Mouse (Mus musculus) liver, embryonic 14.5 days (tissue): ENCODE measurements around the gene Akap13. TPM values are rescaled to one million over a fixed set of nuclear protein-coding genes. Genes with fewer than 3 reads are reported as not detected.

Source experiments
- ATAC-seq: fragments of 200-750 bp; cut with Nextera tagmentation; 2 replicates; pipeline ENCODE4 v1.8.0; 2017; ENCODE audit warnings: moderate number of reproducible peaks, mild to moderate bottlenecking, moderate library complexity; ENCODE audit not compliant: insufficient read depth
- DNase-seq, 3 experiments: peaks; one replicate each; pipeline ENCODE4 v3.0.0-alpha.2; 2012 to 2013; ENCODE audit warnings: low read depth in 3 of 3, low spot score in 3 of 3
- H3K27ac ChIP-seq: fragments of 300-500 bp; sonication (generic); 2 replicates; pipeline ENCODE4 v1.5.1; 2014; ENCODE audit warnings: moderate library complexity, mild to moderate bottlenecking, control low read depth, inconsistent platforms
- H3K27me3 ChIP-seq: fragments of 300-500 bp; sonication (generic); 2 replicates; pipeline ENCODE4 v1.6.1; 2014; ENCODE audit warnings: mild to moderate bottlenecking, low read length, moderate library complexity; ENCODE audit not compliant: control insufficient read depth, insufficient read depth
- H3K36me3 ChIP-seq: fragments of 300-500 bp; sonication (generic); replicated peaks from 2 replicates; pipeline ENCODE4 v1.6.1; 2014; ENCODE audit warnings: low read depth; ENCODE audit not compliant: control insufficient read depth, insufficient read depth
- H3K4me1 ChIP-seq, 2 experiments: fragments of 200-500 bp in 1 of 2; fragments of 300-500 bp in 1 of 2; sonication (generic) in 1 of 2; replicated peaks; 2 replicates each; pipeline ENCODE4 v1.6.1; 2012 to 2014; ENCODE audit warnings: antibody characterized with exemption in 1 of 2, inconsistent platforms in 1 of 2, low read length in 1 of 2; ENCODE audit not compliant: control insufficient read depth in 2 of 2, insufficient read depth in 2 of 2
- H3K4me2 ChIP-seq: fragments of 300-500 bp; sonication (generic); 2 replicates; pipeline ENCODE4 v1.6.1; 2014; ENCODE audit warnings: low read depth, mild to moderate bottlenecking, control low read depth, moderate library complexity
- H3K4me3 ChIP-seq, 2 experiments: fragments of 200-500 bp in 1 of 2; fragments of 300-500 bp in 1 of 2; sonication (generic) in 1 of 2; 2 replicates each; pipeline ENCODE4 v1.5.1; 2012 to 2014; ENCODE audit warnings: low read depth in 2 of 2, low read length in 2 of 2, mild to moderate bottlenecking in 2 of 2, control low read depth in 1 of 2, inconsistent platforms in 1 of 2, moderate library complexity in 1 of 2; ENCODE audit not compliant: insufficient read depth in 1 of 2
- H3K9ac ChIP-seq: fragments of 300-500 bp; sonication (generic); replicated peaks from 2 replicates; pipeline ENCODE4 v1.6.1; 2014; ENCODE audit warnings: mild to moderate bottlenecking, control low read depth, moderate library complexity
- H3K9me3 ChIP-seq: fragments of 300-500 bp; sonication (generic); 2 replicates; pipeline ENCODE4 v1.6.1; 2016; ENCODE audit warnings: low read length, mixed read lengths; ENCODE audit not compliant: control insufficient read depth
- CTCF ChIP-seq: IDR thresholded peaks from 2 replicates; pipeline ENCODE4 v1.5.1; 2016; ENCODE audit warnings: antibody characterized with exemption, low read depth, control low read depth
- EP300 ChIP-seq: IDR thresholded peaks from 2 replicates; pipeline ENCODE4 v1.6.1; 2016; ENCODE audit warnings: antibody characterized with exemption, low read depth
- WGBS: fragments of 180-500 bp; shearing (Covaris S2); extraction: QIAGEN DNeasy Blood & Tissue Kit; methylation state at CpG from one replicate; pipeline ENCODE4 v1.1.7; 2014; ENCODE audit not compliant: insufficient replicate concordance; 5-methylcytosine and 5-hydroxymethylcytosine counted together
- polyA plus RNA-seq, 2 experiments: library from polyadenylated mRNA; depleted of rRNA in 1 of 2; stranded (reverse) in 1 of 2; unstranded in 1 of 2; fragments of >200 nt; fragmentation: Nextera tagmentation in 1 of 2; extraction: Ambion mirVana in 1 of 2; gene quantifications; 2 replicates each; pipeline versions ENCODE4 v1.2.1 to v1.2.3; 2012 to 2014

Gene Akap13
- polyA plus RNA-seq, 2 experiments: 9.0 to 28.1 TPM

GRCm38 (mm10) chr7:75700771-75701345, 245.5 kb downstream of the Akap13 start:
- Histone ChIP-seq H3K27me3 (no peaks in the 10 kb centered on the region), H3K36me3 (peaks cover 59% of the 10 kb centered on the region), H3K9ac (no peak overlapping the region), H3K4me1 (peaks cover 0 to 5% of the 10 kb centered on the region in 2 experiments; a peak in 2 of 4 replicates), H3K9me3 (no peaks in the 10 kb centered on the region), H3K4me3 (no peak overlapping the region), H3K4me2 (peak overlapping the region; percentile 11; the same call in 1 of the 2 replicates), H3K27ac (no peak overlapping the region)
- WGBS: 62% methylated on average over 10 of the region's 10 CpGs
- no peak for ATAC-seq
- no peak for DNase-seq
- TF ChIP-seq CTCF (no peak), EP300 (no peak)

DNA sequence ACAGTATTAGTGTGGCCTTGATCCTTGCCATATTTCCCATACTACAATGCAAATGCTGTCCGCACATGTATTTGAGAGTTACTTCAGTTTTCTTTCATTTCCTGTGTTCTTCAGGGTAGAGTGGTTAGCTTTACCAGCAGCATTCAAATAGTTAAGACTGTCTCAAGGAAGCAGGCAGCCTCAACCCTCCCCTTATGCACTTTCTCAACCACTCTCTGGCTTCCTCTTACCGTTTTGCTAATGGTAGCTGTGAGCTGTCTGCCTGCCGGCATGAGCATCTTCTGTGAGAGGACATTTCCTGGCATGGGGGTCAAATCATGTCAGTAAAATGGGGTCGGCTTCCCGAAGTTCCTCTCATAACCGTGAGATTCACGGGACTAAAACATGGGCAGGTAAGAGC, 246.4 kb downstream of the Akap13 start:
- no peak for DNase-seq
- no peak overlapping the region for H3K9ac ChIP-seq
- 40% methylated on average over 7 of the region's 7 CpGs for WGBS

GRCm38 (mm10) chr7:75702368-75702767, 247.0 kb downstream of the Akap13 start:
- TF ChIP-seq CTCF: no peak
- no peak for TF ChIP-seq EP300

More for the DNA sequence above, 246.4 kb downstream of the Akap13 start:
- no peaks in the 10 kb centered on the region for H3K9me3 ChIP-seq
- peaks cover 0 to 5% of the 10 kb centered on the region in 2 experiments; a peak in 2 of 4 replicates for H3K4me1 ChIP-seq
- H3K27ac ChIP-seq: no peak overlapping the region
- TF ChIP-seq CTCF (no peak), EP300 (no peak)
- peaks cover 59% of the 10 kb centered on the region for H3K36me3 ChIP-seq
- H3K27me3 ChIP-seq: no peaks in the 10 kb centered on the region
- peak overlapping the region in 1 of 2 experiments; percentile 28; a peak in 2 of 4 replicates for H3K4me3 ChIP-seq
- no peak overlapping the region for H3K4me2 ChIP-seq
- no peak for ATAC-seq

GRCm38 (mm10) chr7:75702966-75703645, 247.8 kb downstream of the Akap13 start:
- Histone ChIP-seq H3K4me3 (no peak overlapping the region), H3K4me2 (no peak overlapping the region)

More at GRCm38 (mm10) chr7:75702368-75702767, 247.0 kb downstream of the Akap13 start:
- DNase-seq (no peak), ATAC-seq (no peak)
- H3K27me3 ChIP-seq: no peaks in the 10 kb centered on the region
- peaks cover 0 to 6% of the 10 kb centered on the region in 2 experiments; a peak in 2 of 4 replicates for H3K4me1 ChIP-seq
- no peak overlapping the region for H3K27ac ChIP-seq
- peaks cover 58% of the 10 kb centered on the region for H3K36me3 ChIP-seq
- WGBS: 64% methylated on average over 3 of the region's 3 CpGs
- H3K9me3 ChIP-seq: no peaks in the 10 kb centered on the region
- H3K4me2 ChIP-seq: no peak overlapping the region
- H3K9ac ChIP-seq: no peak overlapping the region
- H3K4me3 ChIP-seq: peak overlapping the region in 1 of 2 experiments; percentile 7; a peak in 1 of 4 replicates

DNA sequence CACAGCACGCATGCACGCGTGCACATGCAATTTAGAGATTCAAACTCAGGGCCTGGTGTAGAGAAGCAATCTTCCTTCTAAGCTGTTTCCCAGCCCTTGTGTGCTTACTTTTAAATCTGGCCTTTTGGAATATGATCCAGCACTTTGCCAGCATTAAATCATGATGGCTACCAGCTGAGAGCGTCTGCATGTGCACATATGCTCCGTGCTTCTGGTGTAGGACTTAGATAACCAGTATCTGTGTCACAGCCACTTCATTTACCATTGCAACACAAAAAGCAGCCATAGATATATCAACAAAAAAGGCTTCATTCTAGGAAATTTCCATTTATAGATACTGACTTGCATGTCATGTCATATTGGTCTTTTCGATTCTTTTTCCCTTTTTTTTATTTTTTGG, 249.5 kb downstream of the Akap13 start:
- H3K9me3 ChIP-seq: no peaks in the 10 kb centered on the region
- TF ChIP-seq CTCF (no peak), EP300 (no peak)
- no peak overlapping the region for H3K9ac ChIP-seq
- no peak for DNase-seq
- no peak overlapping the region for H3K4me3 ChIP-seq
- H3K27ac ChIP-seq: no peak overlapping the region
- H3K4me1 ChIP-seq: peaks cover 0 to 7% of the 10 kb centered on the region in 2 experiments; a peak in 2 of 4 replicates
- H3K27me3 ChIP-seq: no peaks in the 10 kb centered on the region
- no peak overlapping the region for H3K4me2 ChIP-seq
- no peak for ATAC-seq
- 61% methylated on average over 6 of the region's 6 CpGs for WGBS
- H3K36me3 ChIP-seq: peaks cover 57% of the 10 kb centered on the region

More at GRCm38 (mm10) chr7:75702966-75703645, 247.8 kb downstream of the Akap13 start:
- WGBS: 65% methylated on average over 3 of the region's 3 CpGs
- TF ChIP-seq EP300 (no peak), CTCF (no peak)
- ATAC-seq (no peak), DNase-seq (no peak)
- no peaks in the 10 kb centered on the region for H3K9me3 ChIP-seq
- H3K27me3 ChIP-seq: no peaks in the 10 kb centered on the region
- H3K4me1 ChIP-seq: peaks cover 0 to 9% of the 10 kb centered on the region in 2 experiments; a peak in 2 of 4 replicates
- peaks cover 57% of the 10 kb centered on the region for H3K36me3 ChIP-seq
- H3K9ac ChIP-seq: no peak overlapping the region
- H3K27ac ChIP-seq: no peak overlapping the region
